Mouse (Mus musculus) kidney, postnatal 10 days (tissue): ENCODE measurements around the gene Lingo3.

Experiments
- DNase-seq: peaks from one replicate; pipeline ENCODE4 v3.0.0; 2021; ENCODE audit warnings: mixed read lengths

The Lingo3 gene

GRCm38 (mm10) chr10:80843931-80844547 is at the start of gene Lingo3:
Gene Lingo3 (minus strand): TSS chr10:80844039.
- no peak for DNase-seq

- DNase-seq: peak; percentile 81
Observed at GRCm38 (mm10) chr10:80887181-80887580, 43.3 kb upstream of the Lingo3 start.

GRCm38 (mm10) chr10:80881301-80881700 is 37.5 kb upstream of the Lingo3 start:
- peak; percentile 86 for DNase-seq

- DNase-seq: no peak
Observed at GRCm38 (mm10) chr10:80880901-80881300, 37.1 kb upstream of the Lingo3 start.

- peak; percentile 80 for DNase-seq
Observed at GRCm38 (mm10) chr10:80880131-80880641, 36.3 kb upstream of the Lingo3 start.

- no peak for DNase-seq
Observed at GRCm38 (mm10) chr10:80876594-80876993, 32.8 kb upstream of the Lingo3 start.

GRCm38 (mm10) chr10:80876028-80876427 is 32.2 kb upstream of the Lingo3 start:
- peak; percentile 76 for DNase-seq

GRCm38 (mm10) chr10:80874035-80874434 is 30.2 kb upstream of the Lingo3 start:
- no peak for DNase-seq

GRCm38 (mm10) chr10:80871581-80871980 is 27.7 kb upstream of the Lingo3 start, which contains the start of gene Tmprss9:
Gene Tmprss9 (plus strand): TSS chr10:80871848.
- DNase-seq: peak; percentile 50

GRCm38 (mm10) chr10:80870993-80871392 is 27.2 kb upstream of the Lingo3 start:
- DNase-seq: peak; percentile 75

GRCm38 (mm10) chr10:80864446-80864845 is 20.6 kb upstream of the Lingo3 start:
- no peak for DNase-seq

- no peak for DNase-seq
Observed at GRCm38 (mm10) chr10:80862305-80862704, 18.5 kb upstream of the Lingo3 start.

- no peak for DNase-seq
Observed at GRCm38 (mm10) chr10:80858350-80858935, 14.6 kb upstream of the Lingo3 start.

- no peak for DNase-seq
Observed at GRCm38 (mm10) chr10:80857848-80858247, 14.0 kb upstream of the Lingo3 start.

GRCm38 (mm10) chr10:80857386-80857785 is 13.5 kb upstream of the Lingo3 start:
- DNase-seq: no peak

- DNase-seq: no peak
Observed at GRCm38 (mm10) chr10:80856908-80857307, 13.1 kb upstream of the Lingo3 start.

GRCm38 (mm10) chr10:80856267-80856666 is 12.4 kb upstream of the Lingo3 start:
- no peak for DNase-seq

GRCm38 (mm10) chr10:80855749-80856073 is 11.9 kb upstream of the Lingo3 start:
- no peak for DNase-seq

- DNase-seq: peak; percentile 98
Observed at GRCm38 (mm10) chr10:80854913-80855748, 11.3 kb upstream of the Lingo3 start, which contains the start of the genes Lsm7 and Sppl2b. Gene Lsm7 (minus strand): TSS chr10:80855209. Gene Sppl2b (plus strand): TSS chr10:80855275.

GRCm38 (mm10) chr10:80848571-80848970 is 4.7 kb upstream of the Lingo3 start:
- peak; percentile 70 for DNase-seq

GRCm38 (mm10) chr10:80845732-80846131 is 1.9 kb upstream of the Lingo3 start:
- no peak for DNase-seq

- DNase-seq: no peak
Observed at GRCm38 (mm10) chr10:80845055-80845693, 1.3 kb upstream of the Lingo3 start.
